Mouse (Mus musculus) cerebellum, adult 11-12 months (tissue): ENCODE measurements around the gene Chic2.

Source experiments
- DNase-seq: peaks from one replicate; pipeline ENCODE4 v3.0.0; 2022

Chic2 gene

GRCm38 (mm10) chr5:75066715-75067114, 22.1 kb upstream of the Chic2 start:
- no peak for DNase-seq

- no peak for DNase-seq
Observed at GRCm38 (mm10) chr5:75063177-75063576, 18.6 kb upstream of the Chic2 start.

GRCm38 (mm10) chr5:75051109-75051508, 6.5 kb upstream of the Chic2 start:
- no peak for DNase-seq

GRCm38 (mm10) chr5:75046681-75047321, 2.2 kb upstream of the Chic2 start:
- DNase-seq, result peak; percentile 37

- peak; percentile 17 for DNase-seq
Observed at GRCm38 (mm10) chr5:75045371-75045770, 797 bp upstream of the Chic2 start.

- peak; percentile 55 for DNase-seq
Observed at GRCm38 (mm10) chr5:75043621-75044301, 813 bp downstream of the Chic2 start.

GRCm38 (mm10) chr5:75043011-75043445, 1.5 kb downstream of the Chic2 start:
- DNase-seq, result no peak

- no peak for DNase-seq
Observed at GRCm38 (mm10) chr5:75039307-75039706, 5.3 kb downstream of the Chic2 start.

GRCm38 (mm10) chr5:75035475-75035874, 9.1 kb downstream of the Chic2 start:
- no peak for DNase-seq

GRCm38 (mm10) chr5:75014768-75015167, 29.8 kb downstream of the Chic2 start:
- DNase-seq, result no peak

GRCm38 (mm10) chr5:75012771-75013421, 31.7 kb downstream of the Chic2 start:
- no peak for DNase-seq

GRCm38 (mm10) chr5:75011985-75012738, 32.4 kb downstream of the Chic2 start:
- DNase-seq, result no peak

- DNase-seq, result no peak
Observed at GRCm38 (mm10) chr5:75004755-75005154, 39.8 kb downstream of the Chic2 start.

GRCm38 (mm10) chr5:75002109-75002508, 42.5 kb downstream of the Chic2 start:
- peak; percentile 25 for DNase-seq

- DNase-seq, result no peak
Observed at GRCm38 (mm10) chr5:74998716-74999512, 45.7 kb downstream of the Chic2 start.

GRCm38 (mm10) chr5:74994947-74995346, 49.6 kb downstream of the Chic2 start:
- no peak for DNase-seq

GRCm38 (mm10) chr5:74984101-74984500, 60.5 kb downstream of the Chic2 start:
- DNase-seq, result no peak

- DNase-seq, result no peak
Observed at GRCm38 (mm10) chr5:74980574-74980973, 64.0 kb downstream of the Chic2 start.

- no peak for DNase-seq
Observed at GRCm38 (mm10) chr5:74980154-74980553, 64.4 kb downstream of the Chic2 start.

GRCm38 (mm10) chr5:74979586-74979985, 65.0 kb downstream of the Chic2 start:
- DNase-seq, result no peak

- DNase-seq, result no peak
Observed at GRCm38 (mm10) chr5:74975507-74975906, 69.1 kb downstream of the Chic2 start.

GRCm38 (mm10) chr5:74974726-74975411, 69.7 kb downstream of the Chic2 start:
- DNase-seq, result no peak
